Mouse (Mus musculus) spleen, adult 2 months (tissue): ENCODE measurements around the gene Clta.

Experiments used
- CTCF ChIP-seq: fragments of 200-500 bp; IDR thresholded peaks from 2 replicates; pipeline ENCODE4 v1.5.1; 2011; ENCODE audit warnings: mild to moderate bottlenecking, inconsistent platforms; ENCODE audit not compliant: insufficient read depth, insufficient read length, insufficient replicate concordance; ENCODE audit errors: extremely low read depth
- POLR2A ChIP-seq: fragments of 200-500 bp; IDR thresholded peaks from 2 replicates; pipeline ENCODE4 v1.6.1; 2011; ENCODE audit warnings: low read depth, low read length, inconsistent platforms

GRCm38 (mm10) chr4:44024241-44024640, 20.0 kb downstream of the Clta start:
- no peak for TF ChIP-seq CTCF
- no peak for TF ChIP-seq POLR2A
